Mouse (Mus musculus) gastrocnemius, postnatal 4 days (tissue): ENCODE results near the gene Zfp319. TPM values are rescaled to one million over a fixed set of nuclear protein-coding genes. Genes with fewer than 3 reads are reported as not detected.

ENCODE experiments used
- DNase-seq, 2 experiments: peaks; one replicate each; pipeline ENCODE4 v3.0.0; 2021 to 2022; ENCODE audit warnings: low spot score in 2 of 2, mixed read lengths in 2 of 2
- total RNA-seq, 2 experiments: library from RNA; stranded (reverse); gene quantifications; 2 replicates each; pipeline ENCODE4 v1.2.3; 2021

Zfp319 gene
- total RNA-seq, 2 experiments from 2014 or later = 11.8 to 12.6 TPM

- peak in 1 of 2 experiments; percentile 73 for DNase-seq
Observed at GRCm38 (mm10) chr8:95352151-95352870, 20.6 kb upstream of the Zfp319 start, which contains the start of gene Mmp15. TSS of gene Mmp15 (plus strand) at chr8:95352268.

GRCm38 (mm10) chr8:95351461-95351860, 19.7 kb upstream of the Zfp319 start:
- no peak for DNase-seq

GRCm38 (mm10) chr8:95348811-95349630, 17.3 kb upstream of the Zfp319 start:
- peak in 1 of 2 experiments; percentile 61 for DNase-seq

GRCm38 (mm10) chr8:95348356-95348755, 16.6 kb upstream of the Zfp319 start:
- no peak for DNase-seq

- peak in 1 of 2 experiments; percentile 70 for DNase-seq
Observed at GRCm38 (mm10) chr8:95346643-95347545, 15.1 kb upstream of the Zfp319 start.

- no peak for DNase-seq
Observed at GRCm38 (mm10) chr8:95344668-95345067, 12.9 kb upstream of the Zfp319 start.

- no peak for DNase-seq
Observed at GRCm38 (mm10) chr8:95341721-95342120, 10.0 kb upstream of the Zfp319 start.

GRCm38 (mm10) chr8:95336363-95336762, 4.6 kb upstream of the Zfp319 start:
- DNase-seq = no peak

GRCm38 (mm10) chr8:95335706-95336105, 4.0 kb upstream of the Zfp319 start:
- no peak for DNase-seq

GRCm38 (mm10) chr8:95332437-95333199, 868 bp upstream of the Zfp319 start:
- no peak for DNase-seq

- peak in 1 of 2 experiments; percentile 77 for DNase-seq
Observed at GRCm38 (mm10) chr8:95331156-95331719, 512 bp downstream of the Zfp319 start.

GRCm38 (mm10) chr8:95330367-95330766, 1.4 kb downstream of the Zfp319 start:
- DNase-seq = no peak

- no peak for DNase-seq
Observed at GRCm38 (mm10) chr8:95327866-95328465, 3.8 kb downstream of the Zfp319 start.

GRCm38 (mm10) chr8:95326822-95327221, 4.9 kb downstream of the Zfp319 start:
- DNase-seq = no peak

- DNase-seq = no peak
Observed at GRCm38 (mm10) chr8:95324646-95325045, 7.1 kb downstream of the Zfp319 start.

GRCm38 (mm10) chr8:95323201-95323600, 8.5 kb downstream of the Zfp319 start:
- DNase-seq = no peak

- DNase-seq = no peak
Observed at GRCm38 (mm10) chr8:95320224-95321139, 11.3 kb downstream of the Zfp319 start.

- DNase-seq = no peak
Observed at GRCm38 (mm10) chr8:95315350-95315749, 16.4 kb downstream of the Zfp319 start.

- DNase-seq = no peak
Observed at GRCm38 (mm10) chr8:95314707-95315106, 17.0 kb downstream of the Zfp319 start.
